Mouse (Mus musculus): ENCODE data around the gene Clybl.

- TF ChIP-seq GATA1 (IDR thresholded peaks at IDR 0.05; ENCODE audit: low read length), result no peak
- TF ChIP-seq TAL1 (IDR thresholded peaks at IDR 0.05; ENCODE audit: low read length), result no peak
Measured at GRCm38 (mm10) chr14:122313328-122313727, 131.8 kb downstream of the Clybl start.

Measured in erythroblast, embryonic 14.5 days (primary cell).